9 mouse cellular contexts compared by ENCODE assay signal in genomic region chr5:151232576-151233299, GRCm38 (mm10). TPM values are rescaled to one million over a fixed set of nuclear protein-coding genes. Genes with fewer than 3 reads are reported as not detected.
DNase-seq lines count a peak whose midpoint lies in the region; ATAC-seq and TF ChIP-seq lines count a peak whose summit lies in the region.
"Had no signal": no experiment of that assay in that cellular context is flagged by ENCODE, and none has a peak within 500 bp of the region (broad histone marks: within the 10 kb centered on the region; RNA-seq: fewer than 3 reads in every experiment).

No protein-coding gene starts in this region.

- no peaks in the 10 kb centered on the region for H3K36me3 ChIP-seq in heart, embryonic 15.5 days
- H3K36me3 ChIP-seq in embryonic facial prominence, embryonic 10.5 days (replicated peaks), result no peaks in the 10 kb centered on the region
- no peaks in the 10 kb centered on the region for H3K36me3 ChIP-seq in hindbrain, postnatal 0 days (ENCODE audit: insufficient read depth, low read length)
- H3K36me3 ChIP-seq in midbrain, postnatal 0 days (ENCODE audit: insufficient read depth, low read length), result no peaks in the 10 kb centered on the region

- peak overlapping the region; percentile 98 for H3K4me2 ChIP-seq in heart, embryonic 15.5 days
- peak overlapping the region; percentile 88 for H3K4me2 ChIP-seq in hindbrain, postnatal 0 days (ENCODE audit: low read depth, low read length)
- peak overlapping the region; percentile 98 for H3K4me2 ChIP-seq in midbrain, postnatal 0 days (ENCODE audit: low read depth, low read length, poor library complexity, severe bottlenecking)

- H3K27me3 ChIP-seq in heart, embryonic 15.5 days, result peaks cover 5% of the 10 kb centered on the region; the same call in 1 of the 2 replicates
- H3K27me3 ChIP-seq in embryonic facial prominence, embryonic 10.5 days (replicated peaks; ENCODE audit: low read depth, poor library complexity, severe bottlenecking), result peaks cover 43% of the 10 kb centered on the region
- no peaks in the 10 kb centered on the region for H3K27me3 ChIP-seq in hindbrain, postnatal 0 days (ENCODE audit: insufficient read depth, low read length)
- peaks cover 5% of the 10 kb centered on the region; the same call in 1 of the 2 replicates for H3K27me3 ChIP-seq in midbrain, postnatal 0 days (ENCODE audit: insufficient read depth, low read length)

- no peaks in the 10 kb centered on the region for H3K9me3 ChIP-seq in heart, embryonic 15.5 days (replicated peaks)
- no peaks in the 10 kb centered on the region for H3K9me3 ChIP-seq in embryonic facial prominence, embryonic 10.5 days
- no peaks in the 10 kb centered on the region for H3K9me3 ChIP-seq in hindbrain, postnatal 0 days (ENCODE audit: low read length)
- no peaks in the 10 kb centered on the region for H3K9me3 ChIP-seq in midbrain, postnatal 0 days (ENCODE audit: low read length)

- H3K4me1 ChIP-seq in heart, embryonic 15.5 days (replicated peaks), result peaks cover 11% of the 10 kb centered on the region
- H3K4me1 ChIP-seq in embryonic facial prominence, embryonic 10.5 days, result peaks cover 15% of the 10 kb centered on the region
- H3K4me1 ChIP-seq in hindbrain, postnatal 0 days (ENCODE audit: insufficient read depth, low read length), result peaks cover 5% of the 10 kb centered on the region
- H3K4me1 ChIP-seq in midbrain, postnatal 0 days (ENCODE audit: insufficient read depth, low read length), result peaks cover 7% of the 10 kb centered on the region; the same call in 1 of the 2 replicates

- peak overlapping the region; percentile 59 for H3K4me3 ChIP-seq in heart, embryonic 15.5 days
- H3K4me3 ChIP-seq in embryonic facial prominence, embryonic 10.5 days, result peak overlapping the region; percentile 73
- H3K4me3 ChIP-seq in hindbrain, postnatal 0 days (ENCODE audit: low read length), result peak overlapping the region; percentile 51
- peak overlapping the region; percentile 48 for H3K4me3 ChIP-seq in midbrain, postnatal 0 days (ENCODE audit: low read depth, low read length)

- TF ChIP-seq CTCF in hindbrain, postnatal 0 days (IDR thresholded peaks at IDR 0.05; ENCODE audit: low read depth), result no peak
- no peak for TF ChIP-seq CTCF in midbrain, postnatal 0 days (IDR thresholded peaks at IDR 0.05)

- 29% methylated on average over 9 of the region's 13 CpGs for WGBS in heart, embryonic 15.5 days
- WGBS in embryonic facial prominence, embryonic 10.5 days, result 13% methylated on average over 13 of the region's 13 CpGs
- WGBS in hindbrain, postnatal 0 days, result 30% methylated on average over 9 of the region's 13 CpGs
- 25% methylated on average over 10 of the region's 13 CpGs for WGBS in midbrain, postnatal 0 days

- no peak for ATAC-seq in heart, embryonic 15.5 days (replicated peaks; ENCODE audit: insufficient number of reproducible peaks, insufficient read depth, low FRiP score, low read depth)
- ATAC-seq in hindbrain, postnatal 0 days, result no peak
- no peak for ATAC-seq in midbrain, postnatal 0 days (ENCODE audit: low FRiP score)

- peak overlapping the region; percentile 66; the same call in 1 of the 2 replicates for H3K9ac ChIP-seq in heart, embryonic 15.5 days
- H3K9ac ChIP-seq in hindbrain, postnatal 0 days (replicated peaks; ENCODE audit: low read length), result peak overlapping the region; percentile 59
- 0 out of 2 replicates have a peak overlapping the region, but pooled peaks have one; percentile 54 for H3K9ac ChIP-seq in midbrain, postnatal 0 days (replicated peaks; ENCODE audit: low read length, poor library complexity, severe bottlenecking)

- no peak for DNase-seq in heart, postnatal 4 days
- DNase-seq in embryonic facial prominence, embryonic 10.5 days (ENCODE audit: low spot score), result no peak
- no peak for DNase-seq in hindbrain, postnatal 0 days (ENCODE audit: low spot score)
- no peak for DNase-seq in midbrain, postnatal 0 days (ENCODE audit: low spot score)
- no peak for DNase-seq in cerebellum, adult 11-12 months
- no peak for DNase-seq in thymus, postnatal 36 days
- DNase-seq in thymus, postnatal 4 days, result no peak

- H3K27ac ChIP-seq in heart, embryonic 15.5 days, result no peak overlapping the region
- no peak overlapping the region for H3K27ac ChIP-seq in embryonic facial prominence, embryonic 10.5 days (replicated peaks)
- no peak overlapping the region for H3K27ac ChIP-seq in hindbrain, postnatal 0 days
- H3K27ac ChIP-seq in midbrain, postnatal 0 days (ENCODE audit: low read depth, low read length), result no peak overlapping the region

RNA-seq across cellular contexts. Expression of gene Stard13, which starts 0.9 kb away (rescaled TPM):
- 3.9 and 6.8 TPM in 2 replicates for polyA plus RNA-seq in heart, embryonic 15.5 days (2015; fragmentation: Nextera tagmentation; extraction: Ambion mirVana)
- total RNA-seq in heart, postnatal 4 days (2021), result 10 to 100 TPM; 20.1 to 20.8 TPM
- polyA plus RNA-seq in embryonic facial prominence, embryonic 10.5 days (2016; fragmentation: Nextera tagmentation; extraction: Ambion mirVana), result 4.2 and 4.6 TPM in 2 replicates
- 7.6 and 14.7 TPM in 2 replicates for total RNA-seq in hindbrain, postnatal 0 days (2014; rRNA removed)
- 2.8 and 4.3 TPM in 2 replicates for polyA plus RNA-seq in hindbrain, postnatal 0 days (2015; fragmentation: Nextera tagmentation; extraction: Ambion mirVana)
- 10.5 and 27.2 TPM in 2 replicates for total RNA-seq in midbrain, postnatal 0 days (2014; rRNA removed)
- polyA plus RNA-seq in midbrain, postnatal 0 days (2015; fragmentation: Nextera tagmentation; extraction: Ambion mirVana), result 2.1 and 2.4 TPM in 2 replicates
- total RNA-seq: MEL had no signal
